8 mouse cellular contexts compared by ENCODE assay signal in genomic region chr14:25474732-25475131, GRCm38 (mm10). TPM values are rescaled to one million over a fixed set of nuclear protein-coding genes. Genes with fewer than 3 reads are reported as not detected.
DNase-seq lines count a peak whose midpoint lies in the region; ATAC-seq and TF ChIP-seq lines count a peak whose summit lies in the region.

No protein-coding gene starts in this region.

- peaks cover 90% of the 10 kb centered on the region for H3K4me1 ChIP-seq in kidney, postnatal 0 days (replicated peaks; ENCODE audit: insufficient read depth, low read length)
- peaks cover 94% of the 10 kb centered on the region for H3K4me1 ChIP-seq in liver, embryonic 15.5 days (replicated peaks)

- TF ChIP-seq CTCF in kidney, postnatal 0 days (IDR thresholded peaks at IDR 0.05; ENCODE audit: low read depth) = no peak

- H3K36me3 ChIP-seq in kidney, postnatal 0 days (ENCODE audit: insufficient read depth, low read length) = no peaks in the 10 kb centered on the region
- no peaks in the 10 kb centered on the region for H3K36me3 ChIP-seq in liver, embryonic 15.5 days (replicated peaks)

- no peak overlapping the region for H3K4me2 ChIP-seq in kidney, postnatal 0 days (ENCODE audit: low read length)
- H3K4me2 ChIP-seq in liver, embryonic 15.5 days = no peak overlapping the region

- no peak overlapping the region for H3K4me3 ChIP-seq in kidney, postnatal 0 days (replicated peaks; ENCODE audit: low read depth, low read length)
- H3K4me3 ChIP-seq in liver, embryonic 15.5 days (replicated peaks) = no peak overlapping the region

- DNase-seq in cerebellum, adult 11 months = peak; percentile 28
- DNase-seq in cerebellum, postnatal 14 days = no peak
- no peak for DNase-seq in kidney, postnatal 0 days (ENCODE audit: low spot score)
- no peak for DNase-seq in kidney, adult 9 months
- DNase-seq in ovary, postnatal 14 days (ENCODE audit: low spot score) = no peak
- no peak for DNase-seq in frontal cortex, postnatal 36 days (ENCODE audit: low spot score in 2 of 2)

- H3K27me3 ChIP-seq in kidney, postnatal 0 days (ENCODE audit: insufficient read depth, low read length) = no peaks in the 10 kb centered on the region
- H3K27me3 ChIP-seq in liver, embryonic 15.5 days = no peaks in the 10 kb centered on the region

- H3K27ac ChIP-seq in kidney, postnatal 0 days = peak overlapping the region; percentile 86
- H3K27ac ChIP-seq in liver, embryonic 15.5 days (replicated peaks) = 0 out of 2 replicates have a peak overlapping the region, but pooled peaks have one; percentile 19

- no peak for ATAC-seq in kidney, postnatal 0 days (replicated peaks; ENCODE audit: low FRiP score, low read depth)
- ATAC-seq in activated CD4-positive, CD25-positive, alpha-beta regulatory T cell, adult 4 months = peak; percentile 44
- no peak for ATAC-seq in liver, embryonic 15.5 days (ENCODE audit: insufficient read depth)

- H3K9ac ChIP-seq in kidney, postnatal 0 days (ENCODE audit: low read depth, low read length) = no peak overlapping the region
- no peak overlapping the region for H3K9ac ChIP-seq in liver, embryonic 15.5 days

- 53% methylated on average over 6 of the region's 6 CpGs for WGBS in kidney, postnatal 0 days
- 23% methylated on average over 6 of the region's 6 CpGs for WGBS in liver, embryonic 15.5 days (ENCODE audit: insufficient replicate concordance)

- H3K9me3 ChIP-seq in kidney, postnatal 0 days (replicated peaks; ENCODE audit: low read length) = no peaks in the 10 kb centered on the region
- no peaks in the 10 kb centered on the region for H3K9me3 ChIP-seq in liver, embryonic 15.5 days (replicated peaks)

RNA-seq across cellular contexts. Expression of gene Zmiz1, which starts 15.7 kb away (rescaled TPM):
- polyA plus RNA-seq in kidney, postnatal 0 days (2015; fragmentation: Nextera tagmentation; extraction: Ambion mirVana) = 25.0 and 26.6 TPM in 2 replicates
- polyA plus RNA-seq in activated CD4-positive, CD25-positive, alpha-beta regulatory T cell, adult 4 months (2017; shearing (Covaris generic)) = 10 to 100 TPM; 23.8 to 27.9 TPM
- 4.3 and 4.9 TPM in 2 replicates for polyA plus RNA-seq in liver, embryonic 15.5 days (2015; fragmentation: Nextera tagmentation; extraction: Ambion mirVana)
